Mouse (Mus musculus): ENCODE measurements around the gene Diaph2. TPM values are rescaled to one million over a fixed set of nuclear protein-coding genes. Genes with fewer than 3 reads are reported as not detected.
A peak's percentile ranks its signal among the peaks of the same experiment; 100 is the strongest.

Gene Diaph2
- polyA plus RNA-seq, 1 experiment from 2014 or later = 4.5 TPM

GRCm38 (mm10) chrX:130212759-130213158 is 463.2 kb downstream of the Diaph2 start:
- no peak overlapping the region for H3K4me2 ChIP-seq
- H3K36me3 ChIP-seq (replicated peaks) = no peaks in the 10 kb centered on the region
- no peak overlapping the region for H3K9ac ChIP-seq
- H3K4me1 ChIP-seq = no peaks in the 10 kb centered on the region
- no peak for ATAC-seq (replicated peaks)
- H3K9me3 ChIP-seq = no peaks in the 10 kb centered on the region
- H3K27me3 ChIP-seq (replicated peaks) = no peaks in the 10 kb centered on the region
- WGBS = 85% methylated on average over 4 of the region's 4 CpGs
- no peak overlapping the region for H3K4me3 ChIP-seq
- no peak overlapping the region for H3K27ac ChIP-seq

- Histone ChIP-seq H3K4me2 (no peak overlapping the region), H3K27ac (no peak overlapping the region), H3K4me3 (no peak overlapping the region), H3K9me3 (no peaks in the 10 kb centered on the region), H3K27me3 (replicated peaks) (no peaks in the 10 kb centered on the region), H3K4me1 (no peaks in the 10 kb centered on the region), H3K36me3 (replicated peaks) (no peaks in the 10 kb centered on the region), H3K9ac (no peak overlapping the region)
- no peak for ATAC-seq (replicated peaks)
- 77% methylated on average over 1 of the region's 1 CpGs for WGBS
Observed at GRCm38 (mm10) chrX:130230045-130230444, 480.5 kb downstream of the Diaph2 start.

GRCm38 (mm10) chrX:130235167-130235566 is 485.6 kb downstream of the Diaph2 start:
- 69% methylated on average over 1 of the region's 1 CpGs for WGBS
- Histone ChIP-seq H3K4me2 (no peak overlapping the region), H3K27me3 (replicated peaks) (no peaks in the 10 kb centered on the region), H3K4me3 (no peak overlapping the region), H3K4me1 (no peaks in the 10 kb centered on the region), H3K9me3 (no peaks in the 10 kb centered on the region), H3K9ac (no peak overlapping the region), H3K36me3 (replicated peaks) (no peaks in the 10 kb centered on the region), H3K27ac (no peak overlapping the region)
- ATAC-seq (replicated peaks) = no peak

GRCm38 (mm10) chrX:130246652-130247051 is 497.1 kb downstream of the Diaph2 start:
- no peak overlapping the region for H3K27ac ChIP-seq
- H3K36me3 ChIP-seq (replicated peaks) = no peaks in the 10 kb centered on the region
- ATAC-seq (replicated peaks) = no peak
- H3K27me3 ChIP-seq (replicated peaks) = no peaks in the 10 kb centered on the region
- no peaks in the 10 kb centered on the region for H3K9me3 ChIP-seq
- no peak overlapping the region for H3K4me3 ChIP-seq
- H3K4me1 ChIP-seq = no peaks in the 10 kb centered on the region
- no peak overlapping the region for H3K9ac ChIP-seq
- H3K4me2 ChIP-seq = no peak overlapping the region
- 72% methylated on average over 1 of the region's 1 CpGs for WGBS

GRCm38 (mm10) chrX:130253664-130254063 is 504.1 kb downstream of the Diaph2 start:
- H3K4me1 ChIP-seq = no peaks in the 10 kb centered on the region
- no peak overlapping the region for H3K4me3 ChIP-seq
- no peak for ATAC-seq (replicated peaks)
- no peaks in the 10 kb centered on the region for H3K9me3 ChIP-seq
- no peaks in the 10 kb centered on the region for H3K27me3 ChIP-seq (replicated peaks)
- H3K4me2 ChIP-seq = no peak overlapping the region
- H3K36me3 ChIP-seq (replicated peaks) = no peaks in the 10 kb centered on the region
- WGBS = 82% methylated on average over 4 of the region's 4 CpGs
- H3K9ac ChIP-seq = no peak overlapping the region
- H3K27ac ChIP-seq = no peak overlapping the region

GRCm38 (mm10) chrX:130265707-130266106 is 516.2 kb downstream of the Diaph2 start:
- no peak for ATAC-seq (replicated peaks)
- H3K4me3 ChIP-seq = no peak overlapping the region
- H3K9me3 ChIP-seq = no peaks in the 10 kb centered on the region
- no peak overlapping the region for H3K27ac ChIP-seq
- no peak overlapping the region for H3K4me2 ChIP-seq
- H3K27me3 ChIP-seq (replicated peaks) = no peaks in the 10 kb centered on the region
- no peaks in the 10 kb centered on the region for H3K4me1 ChIP-seq
- no peak overlapping the region for H3K9ac ChIP-seq
- no peaks in the 10 kb centered on the region for H3K36me3 ChIP-seq (replicated peaks)

GRCm38 (mm10) chrX:130279144-130279543 is 529.6 kb downstream of the Diaph2 start:
- Histone ChIP-seq H3K4me1 (no peaks in the 10 kb centered on the region), H3K9ac (no peak overlapping the region), H3K4me3 (no peak overlapping the region), H3K27me3 (replicated peaks) (no peaks in the 10 kb centered on the region), H3K4me2 (no peak overlapping the region), H3K27ac (no peak overlapping the region), H3K36me3 (replicated peaks) (no peaks in the 10 kb centered on the region), H3K9me3 (no peaks in the 10 kb centered on the region)
- WGBS = 88% methylated on average over 4 of the region's 4 CpGs
- ATAC-seq (replicated peaks) = no peak

GRCm38 (mm10) chrX:130281484-130281883 is 531.9 kb downstream of the Diaph2 start:
- Histone ChIP-seq H3K9ac (no peak overlapping the region), H3K27me3 (replicated peaks) (no peaks in the 10 kb centered on the region), H3K36me3 (replicated peaks) (no peaks in the 10 kb centered on the region), H3K4me1 (no peaks in the 10 kb centered on the region), H3K9me3 (no peaks in the 10 kb centered on the region), H3K27ac (no peak overlapping the region), H3K4me2 (no peak overlapping the region), H3K4me3 (no peak overlapping the region)
- 77% methylated on average over 2 of the region's 2 CpGs for WGBS
- ATAC-seq (replicated peaks) = no peak

GRCm38 (mm10) chrX:130287032-130287431 is 537.5 kb downstream of the Diaph2 start:
- H3K9ac ChIP-seq = no peak overlapping the region
- no peaks in the 10 kb centered on the region for H3K27me3 ChIP-seq (replicated peaks)
- no peak overlapping the region for H3K4me2 ChIP-seq
- H3K4me1 ChIP-seq = no peaks in the 10 kb centered on the region
- ATAC-seq (replicated peaks) = no peak
- 91% methylated on average over 9 of the region's 9 CpGs for WGBS
- no peaks in the 10 kb centered on the region for H3K9me3 ChIP-seq
- H3K4me3 ChIP-seq = no peak overlapping the region
- H3K36me3 ChIP-seq (replicated peaks) = no peaks in the 10 kb centered on the region
- no peak overlapping the region for H3K27ac ChIP-seq

GRCm38 (mm10) chrX:130289775-130290174 is 540.2 kb downstream of the Diaph2 start:
- Histone ChIP-seq H3K9ac (no peak overlapping the region), H3K27me3 (replicated peaks) (no peaks in the 10 kb centered on the region), H3K36me3 (replicated peaks) (no peaks in the 10 kb centered on the region), H3K9me3 (no peaks in the 10 kb centered on the region), H3K4me2 (no peak overlapping the region), H3K27ac (no peak overlapping the region), H3K4me1 (no peaks in the 10 kb centered on the region), H3K4me3 (no peak overlapping the region)
- WGBS = 82% methylated on average over 5 of the region's 5 CpGs
- ATAC-seq (replicated peaks) = no peak

- Histone ChIP-seq H3K4me2 (no peak overlapping the region), H3K27ac (no peak overlapping the region), H3K9ac (no peak overlapping the region), H3K27me3 (replicated peaks) (no peaks in the 10 kb centered on the region), H3K36me3 (replicated peaks) (no peaks in the 10 kb centered on the region), H3K4me1 (no peaks in the 10 kb centered on the region), H3K9me3 (no peaks in the 10 kb centered on the region), H3K4me3 (no peak overlapping the region)
- ATAC-seq (replicated peaks) = peak; percentile 83
Observed at GRCm38 (mm10) chrX:130350808-130351435, 601.4 kb downstream of the Diaph2 start.

GRCm38 (mm10) chrX:130351480-130351879 is 601.9 kb downstream of the Diaph2 start:
- 41% methylated on average over 7 of the region's 7 CpGs for WGBS
- peak; percentile 84 for ATAC-seq (replicated peaks)
- no peaks in the 10 kb centered on the region for H3K4me1 ChIP-seq

GRCm38 (mm10) chrX:130393508-130394145 is 644.1 kb downstream of the Diaph2 start:
- Histone ChIP-seq H3K4me2 (no peak overlapping the region), H3K27ac (no peak overlapping the region), H3K27me3 (replicated peaks) (no peaks in the 10 kb centered on the region), H3K4me1 (0 out of 2 replicates have a peak, but pooled peaks cover 3% of the 10 kb centered on the region), H3K36me3 (replicated peaks) (no peaks in the 10 kb centered on the region), H3K9me3 (no peaks in the 10 kb centered on the region), H3K4me3 (no peak overlapping the region), H3K9ac (no peak overlapping the region)
- ATAC-seq (replicated peaks) = no peak
- WGBS = 40% methylated on average over 4 of the region's 4 CpGs

More at GRCm38 (mm10) chrX:130351480-130351879, 601.9 kb downstream of the Diaph2 start:
- H3K4me2 ChIP-seq = no peak overlapping the region
- no peak overlapping the region for H3K27ac ChIP-seq
- no peaks in the 10 kb centered on the region for H3K27me3 ChIP-seq (replicated peaks)
- no peak overlapping the region for H3K4me3 ChIP-seq
- no peak overlapping the region for H3K9ac ChIP-seq
- H3K36me3 ChIP-seq (replicated peaks) = no peaks in the 10 kb centered on the region
- H3K9me3 ChIP-seq = no peaks in the 10 kb centered on the region
